Mouse (Mus musculus) hindbrain, embryonic 10.5 days (tissue): ENCODE data around the gene Psmb10. TPM values are rescaled to one million over a fixed set of nuclear protein-coding genes. Genes with fewer than 3 reads are reported as not detected.
A peak's percentile ranks its signal among the peaks of the same experiment; 100 is the strongest.
"Not testable (repeated sequence)": the region's sequence is repeated elsewhere in the genome, so short reads cannot be mapped to it uniquely, and the experiment has no call there.

Experiments used
- DNase-seq: peaks from one replicate; pipeline ENCODE4 v3.0.0-alpha.2; 2017; ENCODE audit warnings: low spot score
- H3K27ac ChIP-seq: fragments of 300-500 bp; sonication (generic); 2 replicates; pipeline ENCODE4 v1.5.1; 2016; ENCODE audit warnings: mild to moderate bottlenecking, moderate library complexity
- H3K27me3 ChIP-seq: fragments of 300-500 bp; sonication (generic); 2 replicates; pipeline ENCODE4 v1.6.1; 2016; ENCODE audit warnings: mild to moderate bottlenecking; ENCODE audit not compliant: poor library complexity, insufficient read depth, severe bottlenecking
- H3K36me3 ChIP-seq: fragments of 300-500 bp; sonication (generic); 2 replicates; pipeline ENCODE4 v1.6.1; 2016; ENCODE audit warnings: mild to moderate bottlenecking, moderate library complexity
- H3K4me1 ChIP-seq: fragments of 300-500 bp; sonication (generic); replicated peaks from 2 replicates; pipeline ENCODE4 v1.6.1; 2016; ENCODE audit warnings: mild to moderate bottlenecking
- H3K4me3 ChIP-seq: fragments of 300-500 bp; sonication (generic); 2 replicates; pipeline ENCODE4 v1.5.1; 2016; ENCODE audit warnings: mild to moderate bottlenecking, moderate library complexity
- H3K9me3 ChIP-seq: fragments of 300-500 bp; sonication (generic); 2 replicates; pipeline ENCODE4 v1.6.1; 2016; ENCODE audit warnings: mild to moderate bottlenecking, moderate library complexity
- WGBS: fragments of 180-500 bp; shearing (Covaris S2); methylation state at CpG from one replicate; pipeline ENCODE4 v1.1.7; 2016; 5-methylcytosine and 5-hydroxymethylcytosine counted together
- polyA plus RNA-seq: library from polyadenylated mRNA; unstranded; fragments of >200 nt; fragmentation: Nextera tagmentation; extraction: Ambion mirVana; gene quantifications from 2 replicates; pipeline ENCODE4 v1.2.1, GENCODE M21; 2016

The Psmb10 gene
- polyA plus RNA-seq, result 32.7 and 33.6 TPM in 2 replicates

GRCm38 (mm10) chr8:105938306-105938669 lies at the start of gene Psmb10:
Psmb10 (minus strand) TSS chr8:105938444.
- H3K36me3 ChIP-seq, result peaks cover 16% of the 10 kb centered on the region
- H3K4me3 ChIP-seq, result peak within 1 kb of the TSS; percentile 86
- no peak for DNase-seq
- peaks cover 30% of the 10 kb centered on the region for H3K4me1 ChIP-seq
- H3K27ac ChIP-seq, result peak within 1 kb of the TSS; percentile 95
- WGBS, result 48% methylated on average over 4 of the region's 4 CpGs
- no peaks in the 10 kb centered on the region for H3K9me3 ChIP-seq
- no peaks in the 10 kb centered on the region for H3K27me3 ChIP-seq

- not testable (repeated sequence) for H3K27ac ChIP-seq, H3K9me3 ChIP-seq, H3K4me1 ChIP-seq, H3K36me3 ChIP-seq, H3K27me3 ChIP-seq, H3K4me3 ChIP-seq, DNase-seq
- 86% methylated on average over 11 of the region's 11 CpGs for WGBS
Observed at GRCm38 (mm10) chr8:105983406-105983805, 45.2 kb upstream of the Psmb10 start.

GRCm38 (mm10) chr8:105981146-105981545 lies 42.9 kb upstream of the Psmb10 start:
- Histone ChIP-seq H3K27me3 (no peaks in the 10 kb centered on the region), H3K36me3 (no peaks in the 10 kb centered on the region), H3K9me3 (no peaks in the 10 kb centered on the region), H3K4me3 (no peak overlapping the region), H3K27ac (no peak overlapping the region), H3K4me1 (no peaks in the 10 kb centered on the region)
- WGBS, result 81% methylated on average over 1 of the region's 1 CpGs
- no peak for DNase-seq

- no peak within 1 kb of the TSS for H3K4me3 ChIP-seq
- no peaks in the 10 kb centered on the region for H3K9me3 ChIP-seq
- H3K27me3 ChIP-seq, result no peaks in the 10 kb centered on the region
- no peak within 1 kb of the TSS for H3K27ac ChIP-seq
- no peak for DNase-seq
- no peaks in the 10 kb centered on the region for H3K4me1 ChIP-seq
- WGBS, result 92% methylated on average over 15 of the region's 15 CpGs
- H3K36me3 ChIP-seq, result no peaks in the 10 kb centered on the region
Observed at GRCm38 (mm10) chr8:105979325-105979724, 41.1 kb upstream of the Psmb10 start, which contains the start of gene Dpep3. Dpep3 (minus strand) TSS chr8:105979429.

- no peaks in the 10 kb centered on the region for H3K9me3 ChIP-seq
- no peak overlapping the region for H3K4me3 ChIP-seq
- 62% methylated on average over 7 of the region's 7 CpGs for WGBS
- H3K27me3 ChIP-seq, result no peaks in the 10 kb centered on the region
- DNase-seq, result no peak
- no peaks in the 10 kb centered on the region for H3K36me3 ChIP-seq
- H3K4me1 ChIP-seq, result no peaks in the 10 kb centered on the region
- no peak overlapping the region for H3K27ac ChIP-seq
Observed at GRCm38 (mm10) chr8:105975363-105975762, 37.1 kb upstream of the Psmb10 start.

GRCm38 (mm10) chr8:105971019-105971720 lies 32.9 kb upstream of the Psmb10 start:
- Histone ChIP-seq H3K4me3 (no peak overlapping the region), H3K27me3 (peaks cover 22% of the 10 kb centered on the region), H3K27ac (no peak overlapping the region), H3K9me3 (no peaks in the 10 kb centered on the region), H3K36me3 (no peaks in the 10 kb centered on the region), H3K4me1 (peaks cover 11% of the 10 kb centered on the region)
- no peak for DNase-seq
- whole genome bisulfite sequencing, result 76% methylated on average over 8 of the region's 8 CpGs

- Histone ChIP-seq H3K4me3 (no peak overlapping the region), H3K27me3 (peaks cover 40% of the 10 kb centered on the region), H3K27ac (no peak overlapping the region), H3K9me3 (no peaks in the 10 kb centered on the region), H3K4me1 (peaks cover 29% of the 10 kb centered on the region), H3K36me3 (no peaks in the 10 kb centered on the region)
- no peak for DNase-seq
- 69% methylated on average over 1 of the region's 1 CpGs for WGBS
Observed at GRCm38 (mm10) chr8:105969367-105969766, 31.1 kb upstream of the Psmb10 start.

GRCm38 (mm10) chr8:105966692-105967311 lies 28.6 kb upstream of the Psmb10 start:
- Histone ChIP-seq H3K9me3 (no peaks in the 10 kb centered on the region), H3K4me3 (peak overlapping the region; percentile 77), H3K27ac (no peak overlapping the region), H3K36me3 (no peaks in the 10 kb centered on the region), H3K27me3 (peaks cover 43% of the 10 kb centered on the region), H3K4me1 (peaks cover 33% of the 10 kb centered on the region)
- DNase-seq, result peak; percentile 62
- WGBS, result 7% methylated on average over 19 of the region's 19 CpGs

- H3K4me1 ChIP-seq, result peaks cover 33% of the 10 kb centered on the region
- H3K9me3 ChIP-seq, result no peaks in the 10 kb centered on the region
- peak; percentile 80 for DNase-seq
- H3K36me3 ChIP-seq, result no peaks in the 10 kb centered on the region
- peak within 1 kb of the TSS; percentile 87 for H3K27ac ChIP-seq
- peak within 1 kb of the TSS; percentile 77 for H3K4me3 ChIP-seq
- under 1% methylated on average over 47 of the region's 47 CpGs for WGBS
- peaks cover 43% of the 10 kb centered on the region for H3K27me3 ChIP-seq
Observed at GRCm38 (mm10) chr8:105965905-105966341, 27.7 kb upstream of the Psmb10 start, which contains the start of gene Slc12a4. Slc12a4 (minus strand) TSS chr8:105966097.

- WGBS, result 3% methylated on average over 40 of the region's 40 CpGs
- Histone ChIP-seq H3K27me3 (peaks cover 43% of the 10 kb centered on the region), H3K9me3 (no peaks in the 10 kb centered on the region), H3K36me3 (no peaks in the 10 kb centered on the region), H3K27ac (peak overlapping the region; percentile 87), H3K4me1 (peaks cover 33% of the 10 kb centered on the region), H3K4me3 (peak overlapping the region; percentile 77)
- peak; percentile 47 for DNase-seq
Observed at GRCm38 (mm10) chr8:105965266-105965904, 27.1 kb upstream of the Psmb10 start.

GRCm38 (mm10) chr8:105964506-105965265 lies 26.4 kb upstream of the Psmb10 start:
- H3K4me1 ChIP-seq, result peaks cover 33% of the 10 kb centered on the region
- no peak overlapping the region; the same call in 1 of the 2 replicates for H3K27ac ChIP-seq
- 68% methylated on average over 12 of the region's 12 CpGs for WGBS
- no peaks in the 10 kb centered on the region for H3K36me3 ChIP-seq
- no peaks in the 10 kb centered on the region for H3K9me3 ChIP-seq
- H3K27me3 ChIP-seq, result peaks cover 43% of the 10 kb centered on the region
- peak overlapping the region; percentile 77 for H3K4me3 ChIP-seq
- DNase-seq, result peak; percentile 5

GRCm38 (mm10) chr8:105961536-105961935 lies 23.3 kb upstream of the Psmb10 start:
- Histone ChIP-seq H3K4me3 (no peak overlapping the region), H3K27me3 (peaks cover 24% of the 10 kb centered on the region), H3K9me3 (no peaks in the 10 kb centered on the region), H3K36me3 (peaks cover 9% of the 10 kb centered on the region), H3K4me1 (peaks cover 26% of the 10 kb centered on the region), H3K27ac (no peak overlapping the region)
- DNase-seq, result no peak
- WGBS, result 89% methylated on average over 10 of the region's 10 CpGs
